Mouse (Mus musculus) adrenal gland, postnatal 14 days (tissue): ENCODE results near the gene Tmem210. TPM values are rescaled to one million over a fixed set of nuclear protein-coding genes. Genes with fewer than 3 reads are reported as not detected.
A peak's percentile ranks its signal among the peaks of the same experiment; 100 is the strongest.
"Not testable (repeated sequence)": the region's sequence is repeated elsewhere in the genome, so short reads cannot be mapped to it uniquely, and the experiment has no call there.

Experiments
- DNase-seq: peaks from one replicate; pipeline ENCODE4 v3.0.0; 2021; ENCODE audit warnings: mixed read lengths
- long read RNA-seq, 2 experiments: library from polyadenylated mRNA; stranded (forward); transcript quantifications; one replicate each; pipeline ENCODE4 v2.0.0; 2021
- total RNA-seq: library from RNA; stranded (reverse); gene quantifications from 2 replicates; pipeline ENCODE4 v1.2.3, GENCODE M21; 2021

The Tmem210 gene
- not detected in 2 replicates for total RNA-seq
- long read RNA-seq, experiment 1: 0 reads
- long read RNA-seq, experiment 2: 0 reads

GRCm38 (mm10) chr2:25287927-25288649 is at the start of gene Tmem210:
Tmem210 (plus strand) TSS chr2:25288145.
- no peak for DNase-seq

GRCm38 (mm10) chr2:25239766-25240165 is 48.2 kb upstream of the Tmem210 start:
- no peak for DNase-seq

GRCm38 (mm10) chr2:25240310-25240709 is 47.6 kb upstream of the Tmem210 start:
- DNase-seq: no peak

GRCm38 (mm10) chr2:25240723-25241437 is 47.1 kb upstream of the Tmem210 start:
- DNase-seq: peak; percentile 88

GRCm38 (mm10) chr2:25241438-25241775 is 46.5 kb upstream of the Tmem210 start:
- no peak for DNase-seq

- peak; percentile 32 for DNase-seq
Observed at GRCm38 (mm10) chr2:25242101-25242506, 45.8 kb upstream of the Tmem210 start, which contains the start of the genes Rnf208 and Cysrt1. Rnf208 (plus strand) TSS chr2:25242255. Cysrt1 (minus strand) TSS chr2:25242452.

- DNase-seq: no peak
Observed at GRCm38 (mm10) chr2:25243342-25243741, 44.6 kb upstream of the Tmem210 start.

- no peak for DNase-seq
Observed at GRCm38 (mm10) chr2:25244144-25244543, 43.8 kb upstream of the Tmem210 start.

GRCm38 (mm10) chr2:25246183-25247072 is 41.5 kb upstream of the Tmem210 start, which contains the start of gene AL732309.1:
AL732309.1 (minus strand) TSS chr2:25246863.
- DNase-seq: no peak

GRCm38 (mm10) chr2:25252331-25252730 is 35.6 kb upstream of the Tmem210 start:
- DNase-seq: peak; percentile 32

GRCm38 (mm10) chr2:25255284-25255779 is 32.6 kb upstream of the Tmem210 start, which contains the start of gene Tmem203:
Tmem203 (plus strand) TSS chr2:25255439.
- peak; percentile 94 for DNase-seq

GRCm38 (mm10) chr2:25256443-25257109 is 31.4 kb upstream of the Tmem210 start:
- DNase-seq: peak; percentile 73

GRCm38 (mm10) chr2:25257250-25257649 is 30.7 kb upstream of the Tmem210 start:
- not testable (repeated sequence) for DNase-seq

- no peak for DNase-seq
Observed at GRCm38 (mm10) chr2:25258887-25259286, 29.1 kb upstream of the Tmem210 start.

GRCm38 (mm10) chr2:25261870-25262269 is 26.1 kb upstream of the Tmem210 start:
- no peak for DNase-seq

GRCm38 (mm10) chr2:25262291-25262767 is 25.6 kb upstream of the Tmem210 start, which contains the start of gene Tprn:
Tprn (plus strand) TSS chr2:25262618.
- DNase-seq: peak; percentile 96

- peak; percentile 58 for DNase-seq
Observed at GRCm38 (mm10) chr2:25262795-25263622, 24.9 kb upstream of the Tmem210 start.

- no peak for DNase-seq
Observed at GRCm38 (mm10) chr2:25263623-25264285, 24.2 kb upstream of the Tmem210 start.

GRCm38 (mm10) chr2:25264286-25264660 is 23.7 kb upstream of the Tmem210 start:
- no peak for DNase-seq

GRCm38 (mm10) chr2:25264851-25265250 is 23.1 kb upstream of the Tmem210 start:
- DNase-seq: peak; percentile 73
